Mouse (Mus musculus): ENCODE results near the gene Nf2. TPM values are rescaled to one million over a fixed set of nuclear protein-coding genes. Genes with fewer than 3 reads are reported as not detected.

The Nf2 gene
- polyA plus RNA-seq, 1 experiment, result 56.1 TPM

DNA sequence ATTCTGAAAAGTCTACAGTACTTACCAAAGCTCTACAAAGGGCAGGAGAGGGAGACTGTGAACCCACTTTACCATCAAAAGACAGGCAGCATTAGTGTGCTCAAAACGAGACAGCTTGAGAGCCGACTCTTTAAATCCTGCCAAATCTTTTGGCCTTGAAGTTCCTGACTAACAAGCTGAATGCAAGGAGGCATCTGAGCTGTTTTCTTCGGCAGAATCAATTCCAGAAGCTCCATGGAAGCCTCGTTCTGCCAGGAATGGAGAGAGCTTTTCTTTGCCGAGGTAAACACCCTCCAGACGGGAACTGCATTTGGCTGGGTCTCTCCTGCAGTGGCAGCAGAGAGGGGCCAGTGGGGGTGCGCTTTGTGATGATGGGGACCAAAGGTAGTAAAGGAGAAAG is 80.0 kb downstream of the Nf2 start:
- H3K27me3 ChIP-seq (ENCODE audit: control insufficient read depth, insufficient read depth, low read length), result no peaks in the 10 kb centered on the region
- no peaks in the 10 kb centered on the region for H3K36me3 ChIP-seq (ENCODE audit: control insufficient read depth, insufficient read depth, low read length)
- no peaks in the 10 kb centered on the region for H3K4me1 ChIP-seq (replicated peaks; ENCODE audit: control insufficient read depth, insufficient read depth, low read length)
- no peak overlapping the region for H3K27ac ChIP-seq (ENCODE audit: control insufficient read depth, insufficient read depth, low read length)
- WGBS, result 97% methylated on average over 7 of the region's 7 CpGs
- TF ChIP-seq CTCF (IDR thresholded peaks at IDR 0.05; ENCODE audit: borderline replicate concordance, control insufficient read depth, extremely low read depth, insufficient read depth, low read length, poor library complexity) (no peak), POLR2A (IDR thresholded peaks at IDR 0.05; ENCODE audit: control insufficient read depth, extremely low read depth, insufficient read depth, low read length, poor library complexity) (no peak)
- no peak for DNase-seq
- H3K4me3 ChIP-seq (ENCODE audit: control insufficient read depth, insufficient read depth, low read length), result no peak overlapping the region

DNA sequence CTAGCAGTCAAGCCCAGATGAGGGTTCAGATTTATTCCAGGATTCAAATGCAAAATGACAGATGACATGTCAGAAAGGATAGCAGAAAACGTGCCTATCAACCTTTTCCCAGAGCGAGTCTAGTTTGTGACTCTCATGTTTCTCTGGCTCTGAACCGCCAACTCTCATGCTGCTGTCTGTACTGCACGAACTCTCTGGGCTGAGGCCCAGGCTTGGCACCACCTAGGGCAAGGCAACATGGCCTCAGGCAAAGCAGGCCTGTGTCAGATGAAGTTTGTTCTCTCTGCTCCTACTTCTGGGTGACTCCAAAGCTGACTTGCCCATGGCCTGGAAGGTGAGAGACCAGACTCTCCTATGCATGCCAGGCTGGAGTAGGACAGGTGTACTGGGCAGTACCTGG is 80.9 kb downstream of the Nf2 start:
- no peak for TF ChIP-seq POLR2A (IDR thresholded peaks at IDR 0.05; ENCODE audit: control insufficient read depth, extremely low read depth, insufficient read depth, low read length, poor library complexity)
- TF ChIP-seq CTCF (IDR thresholded peaks at IDR 0.05; ENCODE audit: borderline replicate concordance, control insufficient read depth, extremely low read depth, insufficient read depth, low read length, poor library complexity), result no peak
- no peak overlapping the region for H3K4me3 ChIP-seq (ENCODE audit: control insufficient read depth, insufficient read depth, low read length)
- H3K27me3 ChIP-seq (ENCODE audit: control insufficient read depth, insufficient read depth, low read length), result no peaks in the 10 kb centered on the region
- H3K27ac ChIP-seq (ENCODE audit: control insufficient read depth, insufficient read depth, low read length), result no peak overlapping the region
- DNase-seq, result no peak
- H3K4me1 ChIP-seq (replicated peaks; ENCODE audit: control insufficient read depth, insufficient read depth, low read length), result no peaks in the 10 kb centered on the region
- no peaks in the 10 kb centered on the region for H3K36me3 ChIP-seq (ENCODE audit: control insufficient read depth, insufficient read depth, low read length)
- 91% methylated on average over 4 of the region's 4 CpGs for WGBS

DNA sequence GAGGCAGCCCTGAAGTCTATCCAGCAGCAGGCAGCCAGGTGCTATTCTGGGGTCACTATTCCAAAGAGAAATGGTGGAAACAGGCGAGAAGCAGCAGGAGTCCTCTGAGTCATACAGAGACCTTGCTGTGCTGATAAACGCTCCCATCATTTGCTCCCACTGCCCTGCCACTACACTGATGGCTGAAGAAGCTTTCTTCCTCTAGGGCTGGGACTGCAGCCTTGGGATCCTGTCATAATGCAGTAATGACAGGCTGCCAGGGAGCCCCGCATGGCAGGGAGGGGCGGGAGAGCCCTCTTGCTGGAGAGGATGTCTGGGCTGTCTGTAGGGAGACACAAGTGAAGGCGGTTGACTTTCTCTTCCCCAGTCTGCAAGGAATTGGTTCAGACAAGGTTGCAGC is 84.9 kb downstream of the Nf2 start:
- WGBS, result 92% methylated on average over 5 of the region's 5 CpGs
- Histone ChIP-seq H3K27ac (ENCODE audit: control insufficient read depth, insufficient read depth, low read length) (no peak overlapping the region), H3K4me3 (ENCODE audit: control insufficient read depth, insufficient read depth, low read length) (no peak overlapping the region), H3K4me1 (replicated peaks; ENCODE audit: control insufficient read depth, insufficient read depth, low read length) (no peaks in the 10 kb centered on the region), H3K27me3 (ENCODE audit: control insufficient read depth, insufficient read depth, low read length) (no peaks in the 10 kb centered on the region), H3K36me3 (ENCODE audit: control insufficient read depth, insufficient read depth, low read length) (no peaks in the 10 kb centered on the region)
- no peak for DNase-seq
- TF ChIP-seq POLR2A (IDR thresholded peaks at IDR 0.05; ENCODE audit: control insufficient read depth, extremely low read depth, insufficient read depth, low read length, poor library complexity) (no peak), CTCF (IDR thresholded peaks at IDR 0.05; ENCODE audit: borderline replicate concordance, control insufficient read depth, extremely low read depth, insufficient read depth, low read length, poor library complexity) (no peak)

DNA sequence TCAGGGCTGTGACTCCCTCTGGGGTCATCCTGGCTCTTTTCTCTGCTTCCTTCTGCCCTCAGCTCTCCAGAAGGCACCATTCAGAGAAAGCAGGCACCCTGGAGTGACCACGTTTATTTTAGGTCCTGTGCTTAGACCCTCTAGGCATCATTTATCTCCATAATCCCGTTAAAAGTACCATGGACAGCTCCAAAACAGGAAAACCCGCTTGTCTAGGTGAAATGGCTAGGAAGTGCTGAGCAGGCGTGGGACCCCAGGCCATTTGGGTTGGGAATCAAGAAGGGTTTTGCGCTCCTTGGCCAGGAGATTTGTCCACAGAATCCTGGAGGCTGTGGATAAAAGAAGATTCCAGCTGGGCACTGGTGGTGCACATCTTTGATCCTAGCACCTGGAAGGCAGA is 85.7 kb downstream of the Nf2 start:
- no peak overlapping the region for H3K4me3 ChIP-seq (ENCODE audit: control insufficient read depth, insufficient read depth, low read length)

DNA sequence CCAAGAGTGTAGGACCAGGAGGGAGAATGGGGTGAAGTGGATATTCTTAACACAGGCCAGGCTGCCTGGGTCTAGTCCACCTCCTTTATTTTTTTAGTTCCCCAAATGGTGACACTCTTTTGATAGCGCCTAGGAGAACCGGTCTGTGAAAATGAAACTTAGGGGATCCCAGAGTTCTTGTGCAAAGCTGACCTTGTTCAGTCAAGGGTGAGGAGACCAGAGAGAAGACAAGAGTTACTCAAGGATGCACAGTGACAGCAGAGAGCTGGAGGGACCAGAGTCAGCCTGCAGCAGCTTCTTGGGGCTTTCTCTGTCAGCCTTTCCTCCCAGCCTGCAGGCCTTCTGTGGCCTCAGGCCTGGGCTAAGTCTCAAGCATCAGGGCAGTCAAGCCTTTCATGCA is 86.8 kb downstream of the Nf2 start:
- Histone ChIP-seq H3K27ac (ENCODE audit: control insufficient read depth, insufficient read depth, low read length) (no peak overlapping the region), H3K4me1 (replicated peaks; ENCODE audit: control insufficient read depth, insufficient read depth, low read length) (no peaks in the 10 kb centered on the region), H3K27me3 (ENCODE audit: control insufficient read depth, insufficient read depth, low read length) (no peaks in the 10 kb centered on the region), H3K36me3 (ENCODE audit: control insufficient read depth, insufficient read depth, low read length) (no peaks in the 10 kb centered on the region), H3K4me3 (ENCODE audit: control insufficient read depth, insufficient read depth, low read length) (no peak overlapping the region)
- 30% methylated on average over 2 of the region's 2 CpGs for WGBS
- no peak for DNase-seq
- TF ChIP-seq CTCF (IDR thresholded peaks at IDR 0.05; ENCODE audit: borderline replicate concordance, control insufficient read depth, extremely low read depth, insufficient read depth, low read length, poor library complexity) (no peak), POLR2A (IDR thresholded peaks at IDR 0.05; ENCODE audit: control insufficient read depth, extremely low read depth, insufficient read depth, low read length, poor library complexity) (no peak)

More for the DNA sequence above, 85.7 kb downstream of the Nf2 start:
- Histone ChIP-seq H3K4me1 (replicated peaks; ENCODE audit: control insufficient read depth, insufficient read depth, low read length) (no peaks in the 10 kb centered on the region), H3K36me3 (ENCODE audit: control insufficient read depth, insufficient read depth, low read length) (no peaks in the 10 kb centered on the region), H3K27ac (ENCODE audit: control insufficient read depth, insufficient read depth, low read length) (no peak overlapping the region), H3K27me3 (ENCODE audit: control insufficient read depth, insufficient read depth, low read length) (no peaks in the 10 kb centered on the region)
- 56% methylated on average over 5 of the region's 5 CpGs for WGBS
- no peak for TF ChIP-seq POLR2A (IDR thresholded peaks at IDR 0.05; ENCODE audit: control insufficient read depth, extremely low read depth, insufficient read depth, low read length, poor library complexity)
- TF ChIP-seq CTCF (IDR thresholded peaks at IDR 0.05; ENCODE audit: borderline replicate concordance, control insufficient read depth, extremely low read depth, insufficient read depth, low read length, poor library complexity), result no peak
- no peak for DNase-seq

DNA sequence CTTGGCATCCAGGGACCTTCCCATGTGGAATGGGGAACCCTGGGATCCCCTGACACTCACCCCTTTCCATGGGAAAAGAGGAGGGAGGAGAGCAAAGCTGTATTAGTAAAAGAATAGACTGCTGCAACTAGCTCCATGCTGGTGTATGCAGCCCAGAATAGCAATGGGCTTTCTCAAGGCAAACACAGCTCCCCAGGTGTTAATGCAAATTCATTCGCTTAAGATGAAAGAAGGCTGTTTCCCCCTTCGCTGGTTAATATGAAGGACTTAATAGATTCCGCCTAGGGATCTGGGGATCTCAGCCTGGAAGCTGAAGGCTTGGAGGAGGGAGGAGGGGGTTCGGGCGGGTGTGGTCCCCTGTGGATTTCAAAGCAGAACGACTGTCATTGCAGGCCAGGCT is 87.3 kb downstream of the Nf2 start:
- no peak overlapping the region for H3K4me3 ChIP-seq (ENCODE audit: control insufficient read depth, insufficient read depth, low read length)
- H3K27ac ChIP-seq (ENCODE audit: control insufficient read depth, insufficient read depth, low read length), result no peak overlapping the region
- DNase-seq, result no peak
- WGBS, result 70% methylated on average over 6 of the region's 6 CpGs
- H3K36me3 ChIP-seq (ENCODE audit: control insufficient read depth, insufficient read depth, low read length), result no peaks in the 10 kb centered on the region
- no peaks in the 10 kb centered on the region for H3K27me3 ChIP-seq (ENCODE audit: control insufficient read depth, insufficient read depth, low read length)
- no peaks in the 10 kb centered on the region for H3K4me1 ChIP-seq (replicated peaks; ENCODE audit: control insufficient read depth, insufficient read depth, low read length)
- TF ChIP-seq CTCF (IDR thresholded peaks at IDR 0.05; ENCODE audit: borderline replicate concordance, control insufficient read depth, extremely low read depth, insufficient read depth, low read length, poor library complexity), result no peak
- TF ChIP-seq POLR2A (IDR thresholded peaks at IDR 0.05; ENCODE audit: control insufficient read depth, extremely low read depth, insufficient read depth, low read length, poor library complexity), result no peak

DNA sequence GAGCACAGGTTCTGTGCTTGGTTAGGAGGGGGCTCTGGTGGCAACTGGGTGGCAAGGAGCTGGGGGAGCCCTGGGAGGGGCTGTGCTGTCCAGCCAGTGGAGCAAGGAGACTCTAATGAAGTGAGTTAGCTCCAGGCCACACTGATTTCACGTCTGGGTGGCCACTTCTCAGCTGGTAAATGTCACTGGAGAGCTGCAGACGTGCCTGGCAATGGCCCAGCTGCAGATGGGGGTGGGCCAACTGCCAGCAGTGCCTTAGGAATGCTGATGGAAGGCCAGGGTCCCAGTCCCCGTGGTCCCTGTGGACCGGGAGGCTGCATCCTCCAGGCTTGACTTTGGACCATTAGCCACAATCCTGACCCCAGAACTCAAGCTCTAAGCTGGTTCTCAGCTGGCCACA is 88.9 kb downstream of the Nf2 start:
- WGBS, result 70% methylated on average over 4 of the region's 4 CpGs
- H3K4me1 ChIP-seq (replicated peaks; ENCODE audit: control insufficient read depth, insufficient read depth, low read length), result no peaks in the 10 kb centered on the region
- H3K4me3 ChIP-seq (ENCODE audit: control insufficient read depth, insufficient read depth, low read length), result no peak overlapping the region
- DNase-seq, result no peak
- TF ChIP-seq POLR2A (IDR thresholded peaks at IDR 0.05; ENCODE audit: control insufficient read depth, extremely low read depth, insufficient read depth, low read length, poor library complexity), result no peak
- TF ChIP-seq CTCF (IDR thresholded peaks at IDR 0.05; ENCODE audit: borderline replicate concordance, control insufficient read depth, extremely low read depth, insufficient read depth, low read length, poor library complexity), result no peak
- H3K36me3 ChIP-seq (ENCODE audit: control insufficient read depth, insufficient read depth, low read length), result no peaks in the 10 kb centered on the region
- no peaks in the 10 kb centered on the region for H3K27me3 ChIP-seq (ENCODE audit: control insufficient read depth, insufficient read depth, low read length)
- H3K27ac ChIP-seq (ENCODE audit: control insufficient read depth, insufficient read depth, low read length), result no peak overlapping the region

All from thymus, adult 2 months (tissue).